Mouse (Mus musculus) layer of hippocampus, postnatal 25 days (tissue): Measurements from ENCODE around the gene Lmna. TPM values are rescaled to one million over a fixed set of nuclear protein-coding genes. Genes with fewer than 3 reads are reported as not detected.

ENCODE experiments used
- DNase-seq, 2 experiments: peaks; one replicate each; pipeline ENCODE4 v3.0.0; 2022; ENCODE audit warnings: mixed read lengths in 2 of 2, low spot score in 1 of 2; ENCODE audit errors: extremely low spot score in 1 of 2
- microRNA-seq, 2 experiments: library from miRNA; unstranded; fragments of <30 nt; microRNA quantifications; one replicate each; pipeline ENCODE4 v1.2.0; 2021
- total RNA-seq, 2 experiments: library from RNA; stranded (reverse); gene quantifications; 2 replicates each; pipeline ENCODE4 v1.2.3; 2021

Lmna gene
- total RNA-seq, 2 experiments from 2014 or later: 35.6 to 38.8 TPM

DNA sequence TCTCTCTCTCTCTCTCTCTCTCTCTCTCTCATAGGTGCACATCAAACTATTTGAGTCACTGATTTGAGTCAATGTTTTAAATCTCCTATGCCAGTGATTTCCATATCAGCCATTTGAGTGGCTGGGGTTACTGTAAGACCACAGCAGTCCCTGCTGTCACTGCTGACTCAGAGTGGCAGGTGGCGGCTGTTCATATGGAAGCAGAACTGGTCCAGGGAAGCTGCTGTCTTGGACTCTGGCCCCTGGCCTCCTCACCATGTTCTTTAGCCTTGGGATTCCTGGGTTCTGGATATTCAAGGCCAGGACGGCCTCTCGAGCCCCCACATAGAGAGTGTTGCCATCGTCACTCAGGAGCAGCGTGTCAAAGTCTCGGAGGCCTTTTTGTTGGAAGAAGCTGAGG lies 57.0 kb downstream of the Lmna start:
- DNase-seq: no peak

DNA sequence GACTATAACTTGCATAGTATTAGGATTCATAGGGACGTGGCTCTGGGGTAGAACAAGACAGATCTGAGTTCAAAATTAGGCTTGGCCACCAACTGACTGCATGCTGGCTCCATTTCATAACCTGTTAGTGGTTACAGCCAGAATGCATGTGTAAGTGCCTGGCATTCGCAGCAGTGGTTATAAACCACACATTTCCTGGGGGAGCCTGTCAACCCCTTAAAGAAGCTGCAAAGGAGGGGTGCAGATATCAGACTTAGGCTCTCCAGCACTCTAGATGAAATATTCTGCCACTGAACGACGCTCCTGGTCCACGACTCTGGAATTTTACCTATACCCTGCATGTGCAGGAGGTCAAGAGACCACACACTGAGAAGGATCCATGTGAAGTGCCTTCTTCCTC lies 57.5 kb downstream of the Lmna start:
- DNase-seq: no peak

DNA sequence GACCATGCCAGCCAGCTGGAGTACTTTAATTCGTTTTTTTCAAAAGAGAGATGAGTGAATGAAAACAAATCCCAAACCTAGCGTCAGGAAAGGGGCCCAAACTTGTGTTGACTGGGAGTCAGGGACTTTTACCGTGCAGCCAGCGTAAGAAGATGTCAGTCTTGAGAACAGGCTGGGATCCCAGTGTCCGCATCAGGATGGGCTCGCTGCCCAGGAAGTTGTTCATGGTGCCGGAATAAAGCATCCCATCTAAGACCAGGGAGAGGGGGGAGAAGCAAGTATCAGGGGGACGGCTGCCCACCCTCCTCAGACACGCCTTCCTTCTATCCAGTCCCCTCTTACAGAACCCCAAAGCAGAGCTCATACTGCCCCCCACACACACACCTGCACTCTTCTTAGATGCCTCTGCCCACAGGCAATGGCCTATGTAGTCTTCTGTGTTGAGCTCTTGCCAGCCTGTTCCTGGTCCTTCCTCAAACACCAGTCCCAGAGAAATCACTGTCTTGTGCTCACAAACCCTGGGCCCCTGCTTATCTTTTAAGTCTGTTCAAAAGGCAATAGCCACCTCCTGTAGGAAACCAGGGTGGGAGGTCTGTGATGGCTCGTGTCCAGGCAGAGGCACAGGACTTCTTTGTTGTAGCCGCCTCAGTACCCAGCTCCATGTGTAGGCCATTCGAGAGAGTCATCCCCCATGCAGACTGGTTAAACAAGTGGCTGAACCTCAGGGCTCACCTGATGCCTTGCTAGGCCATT lies 59.2 kb downstream of the Lmna start:
- DNase-seq: no peak

DNA sequence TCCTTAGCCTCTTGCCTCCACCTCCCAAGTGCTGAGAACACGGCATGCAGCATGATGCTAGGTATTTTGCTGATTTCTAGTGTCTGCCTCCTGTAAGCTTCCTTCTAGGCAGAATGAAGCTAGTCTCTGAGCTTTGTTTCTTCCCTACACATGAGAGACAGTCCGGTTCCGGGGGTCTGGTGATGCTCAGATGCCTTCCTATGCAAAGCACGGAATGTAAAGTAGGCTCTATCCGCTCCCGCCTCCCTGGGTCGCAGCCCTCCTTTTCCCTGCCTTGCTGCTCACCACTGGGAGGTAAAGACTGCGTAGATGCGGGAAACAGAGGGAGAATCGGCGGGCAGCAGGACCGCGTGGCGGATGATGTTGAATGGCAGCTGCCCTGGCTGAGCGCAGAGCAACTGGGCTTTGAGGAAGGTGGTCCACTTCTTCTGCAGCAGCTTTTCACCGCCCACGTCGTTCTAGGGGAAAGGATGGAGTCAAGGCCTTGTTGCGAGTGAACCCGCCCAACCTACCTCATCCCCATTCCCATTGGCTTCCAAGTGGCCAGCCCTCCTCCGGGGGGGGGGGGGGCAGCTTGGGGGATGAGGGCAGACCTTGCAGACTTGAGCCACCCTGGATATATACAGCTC lies 60.2 kb downstream of the Lmna start:
- DNase-seq: no peak

DNA sequence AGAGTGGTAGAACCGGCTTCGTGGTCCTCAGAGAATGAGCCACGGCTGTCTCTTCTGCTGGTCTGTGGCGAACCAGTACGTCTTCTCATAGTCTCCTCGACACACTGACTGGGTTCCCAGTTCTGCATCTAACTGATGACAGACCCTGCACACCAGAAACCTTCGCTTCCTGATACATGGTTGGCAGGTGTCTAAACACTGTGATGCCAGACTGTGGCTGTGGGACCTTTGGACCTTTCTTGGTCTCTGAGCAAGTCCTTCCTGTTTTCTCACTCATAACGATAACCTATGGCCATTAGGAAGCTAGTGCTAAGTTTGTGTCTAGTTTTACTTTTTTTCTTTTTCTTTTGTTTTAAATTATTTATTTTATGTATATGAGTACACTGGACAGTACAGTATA lies 61.3 kb downstream of the Lmna start:
- no peak for DNase-seq

DNA sequence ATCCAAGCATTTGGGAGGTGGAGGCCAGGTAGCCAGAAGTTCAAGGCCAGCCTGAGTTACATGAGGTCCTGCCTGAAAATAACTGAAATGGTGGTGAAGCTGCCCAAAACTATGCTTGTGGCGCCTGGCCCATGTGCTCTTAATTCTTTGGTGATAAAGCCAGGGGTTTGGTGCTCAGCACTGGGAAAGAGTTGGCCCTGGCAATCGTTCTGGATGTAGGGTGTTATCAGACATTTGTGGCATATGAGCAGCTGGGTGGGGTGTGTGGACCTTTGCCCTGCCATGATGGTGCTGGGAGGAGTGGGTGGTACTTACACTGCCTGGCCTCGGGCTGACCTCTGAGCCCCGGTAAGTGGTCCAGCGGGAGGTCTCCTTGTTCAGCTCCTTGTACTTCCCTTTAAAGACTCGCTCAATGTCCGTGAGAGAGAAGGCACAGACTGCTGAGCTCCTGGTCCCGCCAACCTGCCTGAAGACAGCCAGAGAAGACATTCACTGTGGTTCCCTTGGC lies 62.0 kb downstream of the Lmna start:
- no peak for DNase-seq

DNA sequence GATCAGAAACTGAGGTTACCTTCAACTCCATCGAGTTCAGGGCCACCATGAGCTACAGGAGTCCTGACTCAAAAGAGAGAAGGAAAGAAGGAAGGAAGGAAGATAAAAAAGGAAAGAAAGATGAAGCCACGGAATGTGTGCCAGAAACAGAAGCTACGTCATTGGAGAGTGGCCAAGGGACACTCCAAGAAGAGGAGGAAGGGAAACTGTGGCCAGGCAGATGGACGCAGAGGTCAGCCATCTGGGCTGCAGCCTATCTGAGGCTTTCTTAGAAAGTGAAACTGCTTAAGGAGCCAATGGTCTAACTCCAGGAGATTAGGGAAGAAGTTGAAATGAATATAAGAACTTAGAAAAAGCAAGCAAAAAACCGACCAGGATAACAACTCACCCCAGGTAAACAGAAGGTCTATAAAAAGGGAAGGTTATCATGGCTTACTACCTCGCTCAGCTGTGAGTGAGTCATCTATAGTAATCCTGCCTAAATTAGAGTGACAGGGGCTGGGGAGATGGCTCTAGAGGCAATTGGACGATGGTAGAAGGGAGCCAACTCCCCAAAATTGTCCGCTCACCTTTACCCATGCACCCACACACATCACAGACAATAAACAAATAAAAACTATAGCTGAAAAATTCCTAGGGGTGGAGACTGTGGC lies 63.2 kb downstream of the Lmna start:
- DNase-seq: no peak

DNA sequence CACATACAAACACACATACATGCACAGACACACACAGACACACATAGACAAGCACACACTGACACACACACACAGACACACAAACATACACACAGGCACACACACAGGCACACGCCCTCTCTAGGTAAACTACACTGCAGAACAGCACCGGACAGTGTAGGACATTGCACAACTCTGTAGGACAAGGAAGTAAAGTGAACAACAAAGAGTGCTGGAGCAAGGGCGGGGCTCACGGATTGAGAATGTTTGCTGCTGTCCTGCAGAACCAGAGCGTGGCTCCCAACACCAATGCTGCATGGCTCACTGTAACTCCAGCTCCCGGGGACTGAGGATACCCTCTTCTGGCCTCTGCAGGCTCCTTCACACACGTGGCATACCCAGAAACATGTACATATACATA lies 66.9 kb downstream of the Lmna start:
- DNase-seq: no peak

DNA sequence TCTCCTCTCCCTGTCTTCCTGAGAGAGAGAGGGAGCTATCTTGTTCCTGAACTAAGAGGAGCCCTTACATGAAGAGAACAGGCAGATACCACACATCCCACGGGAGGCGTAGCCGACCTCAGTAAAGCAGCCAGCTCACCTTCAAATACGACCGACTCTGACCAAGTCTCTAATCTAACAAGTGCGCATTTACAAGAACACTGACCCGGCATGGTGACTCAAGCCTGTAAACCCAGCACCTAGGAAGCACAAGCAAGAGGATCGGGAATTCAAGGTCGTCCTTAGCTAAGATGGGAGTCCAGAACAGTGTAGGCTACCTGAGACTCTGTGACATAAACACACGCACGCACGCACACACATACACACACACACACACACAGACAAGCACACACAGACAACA lies 67.3 kb downstream of the Lmna start:
- no peak for DNase-seq

DNA sequence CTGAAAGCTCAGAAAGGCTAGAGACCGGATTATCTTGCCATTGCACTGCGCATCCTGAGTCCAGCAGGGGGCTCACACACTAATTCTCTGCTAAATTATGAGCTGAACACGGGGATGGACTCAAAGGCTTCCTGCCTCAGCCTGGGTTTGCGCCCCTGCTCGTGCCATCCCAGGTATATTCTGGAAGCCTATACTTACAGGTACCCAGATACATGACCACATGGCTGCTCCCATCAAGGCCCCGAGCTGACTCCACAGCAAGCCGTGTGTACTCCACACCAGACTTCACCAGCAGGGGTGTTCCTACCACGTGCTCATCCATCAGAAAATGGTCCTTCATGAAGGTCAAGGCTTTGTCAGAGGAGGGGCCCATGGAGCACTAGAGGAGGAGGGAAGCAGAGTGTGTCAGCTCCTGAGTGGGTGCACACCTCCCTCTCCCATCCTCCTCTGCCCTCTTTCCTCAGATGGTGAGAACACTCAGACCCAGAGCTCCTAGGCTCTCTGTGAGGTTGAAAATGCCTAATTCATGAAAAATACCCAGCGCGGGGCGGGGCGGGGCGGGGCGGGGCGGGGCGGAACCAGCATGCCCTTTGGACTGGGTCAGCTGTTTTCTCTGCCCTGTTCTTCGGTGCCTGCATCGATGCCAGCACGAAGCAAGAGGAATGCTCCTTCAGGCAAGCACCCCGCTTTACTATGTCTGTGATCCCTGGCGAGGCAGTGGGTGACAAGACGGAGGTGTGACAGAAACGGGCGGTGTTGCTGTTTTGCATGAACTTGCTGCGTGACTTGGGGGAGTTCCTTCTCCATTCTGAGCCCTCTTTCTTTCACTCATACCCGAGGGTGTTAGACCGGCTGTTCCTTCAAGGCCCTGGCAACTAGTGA lies 69.0 kb downstream of the Lmna start:
- peak in 1 of 2 experiments; percentile 49 for DNase-seq

DNA sequence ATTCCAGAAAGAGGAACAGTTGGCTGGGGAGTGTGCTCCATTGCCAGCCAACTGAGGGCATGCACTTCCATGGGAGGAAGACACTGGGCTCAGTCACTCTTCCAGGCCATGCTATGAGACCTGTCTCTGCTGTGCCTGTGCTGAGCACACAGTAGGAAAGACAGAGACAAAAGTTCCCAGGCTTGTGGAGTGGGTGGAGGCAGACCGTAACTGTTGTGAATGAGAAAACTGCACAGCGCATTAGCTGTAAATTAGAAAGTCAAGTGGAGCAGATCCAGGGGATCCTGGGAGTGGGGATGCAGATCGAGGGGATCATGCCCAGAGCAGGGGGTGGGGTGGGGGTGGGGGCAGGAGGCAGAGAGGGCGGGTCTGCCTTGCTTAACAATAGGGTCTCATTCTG lies 70.2 kb downstream of the Lmna start:
- DNase-seq: no peak

DNA sequence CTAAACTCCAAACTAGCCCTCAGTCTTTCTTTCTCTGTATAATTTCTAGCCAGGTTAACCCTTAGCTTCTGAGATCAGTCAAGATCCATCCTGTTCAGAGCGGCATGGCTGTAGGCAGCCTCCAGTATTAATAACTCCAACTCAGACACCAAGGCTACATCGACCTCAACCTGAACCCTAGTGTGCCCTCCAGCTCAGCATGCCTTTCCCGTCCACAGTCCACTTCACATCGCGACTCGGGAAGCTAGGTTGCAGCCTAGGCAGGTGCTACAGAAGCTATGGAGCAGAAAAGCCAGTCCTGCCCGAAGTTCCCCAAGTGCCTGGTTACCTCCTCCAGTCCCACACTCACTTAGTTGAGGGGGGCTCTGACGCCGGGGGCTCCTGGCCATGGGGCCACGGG lies 72.3 kb downstream of the Lmna start:
- no peak for DNase-seq

DNA sequence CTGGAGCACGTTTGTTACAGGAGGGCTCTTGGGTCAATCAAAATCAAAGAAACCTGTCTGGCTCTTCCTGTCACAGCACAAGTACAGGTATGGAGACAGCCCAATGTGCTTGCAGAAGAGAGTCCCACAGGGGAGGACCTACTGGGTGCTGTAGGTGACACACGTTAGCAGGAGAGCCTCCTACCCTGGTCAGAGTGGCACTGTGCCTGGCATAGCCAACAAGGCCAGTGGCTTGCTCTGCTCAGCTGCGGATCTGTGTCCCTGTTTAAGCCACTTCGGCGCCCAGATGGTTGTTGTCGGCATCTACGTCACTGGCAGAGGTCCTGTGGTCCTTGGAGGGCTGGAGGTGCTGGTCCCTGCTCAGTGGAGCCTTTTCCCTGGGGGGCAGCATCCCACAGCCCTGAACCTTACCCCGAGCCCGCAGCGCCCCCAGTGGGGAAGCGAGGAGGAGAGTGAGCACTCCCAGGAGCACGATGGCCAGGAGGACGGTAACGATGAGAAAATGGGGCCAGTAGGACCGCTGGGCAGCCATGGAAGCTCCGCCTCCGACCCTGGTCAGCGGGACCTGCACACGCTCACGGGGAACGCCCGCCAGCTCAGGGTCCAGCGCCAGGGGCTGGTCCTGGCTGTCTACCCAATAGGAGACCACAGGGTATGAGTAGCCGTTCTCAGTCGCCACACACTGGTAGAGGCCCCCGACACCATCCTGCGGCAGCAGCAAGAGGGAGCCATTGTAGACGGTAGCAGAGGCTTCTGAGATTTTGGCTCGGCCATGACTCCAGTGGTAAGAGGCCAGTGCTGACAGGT lies 73.2 kb downstream of the Lmna start:
- peak in 1 of 2 experiments; percentile 61 for DNase-seq

DNA sequence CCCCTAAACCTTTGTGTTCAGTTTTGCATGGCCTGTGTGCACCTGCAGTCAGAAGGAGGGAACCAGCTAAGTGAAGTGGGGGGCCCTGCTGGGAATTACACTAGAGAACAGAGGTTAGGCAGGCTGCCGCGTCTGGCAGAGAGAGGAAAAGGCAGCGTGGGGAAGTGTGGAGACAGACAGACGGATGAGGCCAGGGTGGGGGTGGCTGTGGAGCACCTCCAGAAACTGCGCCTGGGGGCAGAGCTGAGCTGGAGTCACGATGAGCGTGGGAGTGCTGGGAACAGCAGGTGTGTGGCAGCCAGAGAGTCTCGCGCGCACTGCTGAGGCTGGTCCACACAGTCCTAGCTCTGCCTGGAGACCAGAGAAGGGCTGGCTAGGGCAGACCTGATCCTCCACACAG lies 74.2 kb downstream of the Lmna start:
- peak; percentile 37 to 49 for DNase-seq

Small RNAs within 50 kb of the gene (microRNA-seq; reads per million reads assigned to microRNA genes)
- gene Mir1905 (0 reads per million in 2 experiments), gene Mir7011 (0 to 1.1 reads per million in 2 experiments)

Other genes starting within 250 kb of the Lmna start
- not detected for gene Gm38392, start 222.7 kb downstream of the Lmna start, total RNA-seq
- 10 to 100 TPM in 1 of 2 experiments, 1 to 10 TPM in 1; 3.2 to 10.5 TPM for gene Tsacc, start 213.0 kb downstream of the Lmna start, total RNA-seq
- gene Cct3, start 212.8 kb downstream of the Lmna start, total RNA-seq: 100 to 1,000 TPM; 165 to 199 TPM
- 10 to 100 TPM; 77.5 to 97.5 TPM for gene Glmp, start 184.9 kb downstream of the Lmna start, total RNA-seq
- 1 to 10 TPM; 1.3 to 1.4 TPM for gene Tmem79, start 173.8 kb downstream of the Lmna start, total RNA-seq
- 10 to 100 TPM; 63.7 to 71.6 TPM for gene Smg5, start 173.7 kb downstream of the Lmna start, total RNA-seq
- 10 to 100 TPM; 10.9 to 12.7 TPM for gene Paqr6, start 145.4 kb downstream of the Lmna start, total RNA-seq
- gene Bglap3, start 137.2 kb downstream of the Lmna start, total RNA-seq: under 1 TPM; 0.30 to 0.40 TPM
- gene Bglap2, start 131.3 kb downstream of the Lmna start, total RNA-seq: not detected
- gene Bglap, start 125.5 kb downstream of the Lmna start, total RNA-seq: 1 to 10 TPM in 1 of 2 experiments, not detected in 1; 1.3 TPM
- 1 to 10 TPM; 4.5 to 5.6 TPM for gene Pmf1, start 99.6 kb downstream of the Lmna start, total RNA-seq
- gene Slc25a44, start 84.8 kb downstream of the Lmna start, total RNA-seq: 10 to 100 TPM; 74.3 to 75.8 TPM
- gene Sema4a, start 48.8 kb downstream of the Lmna start, total RNA-seq: 10 to 100 TPM; 33.3 to 42.8 TPM
- gene Mex3a, start 22.4 kb upstream of the Lmna start, total RNA-seq: 1 to 10 TPM; 4.3 to 4.6 TPM
- gene Rab25, start 38.3 kb upstream of the Lmna start, total RNA-seq: not detected
- 100 to 1,000 TPM in 1 of 2 experiments, 10 to 100 TPM in 1; 99.5 to 115 TPM for gene Lamtor2, start 43.1 kb upstream of the Lmna start, total RNA-seq
- 100 to 1,000 TPM; 113 to 114 TPM for gene Ubqln4, start 43.8 kb upstream of the Lmna start, total RNA-seq
- gene Ssr2, start 65.9 kb upstream of the Lmna start, total RNA-seq: 100 to 1,000 TPM in 1 of 2 experiments, 10 to 100 TPM in 1; 93.9 to 108 TPM
- 100 to 1,000 TPM; 232 to 289 TPM for gene Arhgef2, start 96.0 kb upstream of the Lmna start, total RNA-seq
- gene Rxfp4, start 143.2 kb upstream of the Lmna start, total RNA-seq: not detected
- 10 to 100 TPM; 46.3 to 53.9 TPM for gene Khdc4, start 175.8 kb upstream of the Lmna start, total RNA-seq
- gene Rit1, start 206.9 kb upstream of the Lmna start, total RNA-seq: 10 to 100 TPM; 45.3 to 46.9 TPM